Mouse (Mus musculus): Measurements from ENCODE around the gene Npas2. TPM values are rescaled to one million over a fixed set of nuclear protein-coding genes. Genes with fewer than 3 reads are reported as not detected.

The Npas2 gene
- polyA plus RNA-seq, 1 experiment from 2014 or later = 0.73 TPM

GRCm38 (mm10) chr1:39368267-39368841, 174.8 kb downstream of the Npas2 start:
- H3K27ac ChIP-seq = peak overlapping the region; percentile 92
- H3K27me3 ChIP-seq = no peaks in the 10 kb centered on the region
- peaks cover 24% of the 10 kb centered on the region for H3K4me1 ChIP-seq
- WGBS = under 1% methylated on average over 34 of the region's 34 CpGs
- H3K9me3 ChIP-seq = no peaks in the 10 kb centered on the region
- H3K4me2 ChIP-seq = peak overlapping the region; percentile 85
- peak overlapping the region; percentile 97 for H3K9ac ChIP-seq
- H3K36me3 ChIP-seq = peaks cover 43% of the 10 kb centered on the region
- ATAC-seq (ENCODE audit: insufficient number of reproducible peaks, insufficient read depth, low FRiP score, low TSS enrichment, low read depth) = peak; percentile 22; the same call in 1 of the 2 replicates
- H3K4me3 ChIP-seq = peak overlapping the region; percentile 91

GRCm38 (mm10) chr1:39370431-39370830, 176.9 kb downstream of the Npas2 start:
- H3K4me1 ChIP-seq = peaks cover 20% of the 10 kb centered on the region
- ATAC-seq (ENCODE audit: insufficient number of reproducible peaks, insufficient read depth, low FRiP score, low TSS enrichment, low read depth) = no peak
- 89% methylated on average over 6 of the region's 6 CpGs for WGBS
- peaks cover 54% of the 10 kb centered on the region for H3K36me3 ChIP-seq
- no peaks in the 10 kb centered on the region for H3K9me3 ChIP-seq
- 0 out of 2 replicates have a peak overlapping the region, but pooled peaks have one; percentile 91 for H3K4me3 ChIP-seq
- H3K4me2 ChIP-seq = no peak overlapping the region
- no peaks in the 10 kb centered on the region for H3K27me3 ChIP-seq
- no peak overlapping the region for H3K27ac ChIP-seq
- H3K9ac ChIP-seq = no peak overlapping the region

DNA sequence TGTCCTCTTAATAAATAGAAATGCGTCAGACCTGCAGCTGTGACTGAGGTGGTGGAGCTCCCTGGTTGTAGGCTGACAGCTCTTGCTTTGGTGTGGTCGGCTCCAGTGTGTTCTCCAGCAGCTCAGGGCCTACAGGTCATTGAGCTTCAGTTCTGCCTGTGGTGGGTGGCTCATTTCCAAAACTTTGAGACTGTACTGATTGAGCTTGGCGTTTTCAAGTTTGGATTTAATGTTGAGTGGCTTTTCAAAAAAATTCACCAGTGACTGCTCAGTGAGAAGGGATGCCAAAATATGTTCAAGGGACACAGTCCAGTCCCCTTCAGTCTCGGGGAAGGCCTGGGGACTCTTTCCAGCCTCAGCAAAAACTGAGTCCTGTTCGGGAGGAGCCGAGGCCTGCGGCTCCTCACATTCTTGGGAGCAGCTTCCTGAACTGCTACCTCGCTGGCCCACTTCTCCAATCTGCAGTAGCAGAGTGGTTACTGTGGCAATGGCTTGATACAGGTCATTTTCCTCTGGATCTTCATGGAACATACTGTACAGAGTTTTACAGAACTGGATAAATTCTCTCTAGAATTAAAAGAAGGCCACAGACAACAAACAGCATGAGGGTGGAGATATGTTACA, 178.8 kb downstream of the Npas2 start:
- 82% methylated on average over 8 of the region's 8 CpGs for WGBS
- ATAC-seq (ENCODE audit: insufficient number of reproducible peaks, insufficient read depth, low FRiP score, low TSS enrichment, low read depth) = no peak
- no peak overlapping the region for H3K27ac ChIP-seq
- no peaks in the 10 kb centered on the region for H3K27me3 ChIP-seq
- H3K4me2 ChIP-seq = no peak overlapping the region
- no peaks in the 10 kb centered on the region for H3K9me3 ChIP-seq
- no peak overlapping the region for H3K9ac ChIP-seq
- no peak overlapping the region for H3K4me3 ChIP-seq
- H3K4me1 ChIP-seq = peaks cover 10% of the 10 kb centered on the region
- H3K36me3 ChIP-seq = peaks cover 60% of the 10 kb centered on the region

DNA sequence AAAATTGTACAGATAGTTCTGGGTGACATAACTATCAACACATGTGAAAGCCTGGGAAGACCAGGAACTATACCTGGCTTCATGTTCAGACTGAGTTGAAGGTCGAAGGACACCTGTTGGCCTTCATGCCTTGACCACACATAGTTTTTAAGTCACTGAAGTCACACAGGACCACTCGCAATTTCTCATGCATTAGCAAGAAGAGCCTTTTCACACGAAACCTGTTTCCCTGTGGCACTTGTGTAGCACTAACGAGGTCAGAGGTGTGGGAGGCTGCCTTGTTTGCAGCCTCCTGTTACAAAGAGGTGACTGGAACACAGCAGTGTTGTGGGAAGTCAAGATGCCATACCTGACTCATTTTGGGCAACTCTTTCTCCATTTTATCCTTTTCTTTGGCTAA, 179.8 kb downstream of the Npas2 start:
- Histone ChIP-seq H3K4me1 (peaks cover 10% of the 10 kb centered on the region), H3K4me2 (no peak overlapping the region), H3K9me3 (no peaks in the 10 kb centered on the region), H3K9ac (no peak overlapping the region), H3K4me3 (no peak overlapping the region), H3K27me3 (no peaks in the 10 kb centered on the region), H3K27ac (no peak overlapping the region), H3K36me3 (peaks cover 60% of the 10 kb centered on the region)
- WGBS = 78% methylated on average over 4 of the region's 4 CpGs
- ATAC-seq (ENCODE audit: insufficient number of reproducible peaks, insufficient read depth, low FRiP score, low TSS enrichment, low read depth) = no peak

- Histone ChIP-seq H3K4me3 (no peak overlapping the region), H3K27ac (no peak overlapping the region), H3K27me3 (no peaks in the 10 kb centered on the region), H3K9ac (no peak overlapping the region), H3K4me1 (peaks cover 4% of the 10 kb centered on the region), H3K36me3 (peaks cover 58% of the 10 kb centered on the region), H3K4me2 (no peak overlapping the region), H3K9me3 (no peaks in the 10 kb centered on the region)
- 0 out of 2 replicates have a peak, but pooled peaks have one; percentile 20 for ATAC-seq (ENCODE audit: insufficient number of reproducible peaks, insufficient read depth, low FRiP score, low TSS enrichment, low read depth)
- 84% methylated on average over 5 of the region's 5 CpGs for WGBS
These were observed 180.8 kb downstream of the Npas2 start for GRCm38 (mm10) chr1:39374231-39374809.

- Histone ChIP-seq H3K27ac (no peak overlapping the region), H3K9ac (no peak overlapping the region), H3K4me3 (no peak overlapping the region), H3K9me3 (no peaks in the 10 kb centered on the region), H3K4me2 (no peak overlapping the region), H3K4me1 (no peaks in the 10 kb centered on the region), H3K27me3 (no peaks in the 10 kb centered on the region), H3K36me3 (peaks cover 40% of the 10 kb centered on the region)
- WGBS = 79% methylated on average over 7 of the region's 7 CpGs
- ATAC-seq (ENCODE audit: insufficient number of reproducible peaks, insufficient read depth, low FRiP score, low TSS enrichment, low read depth) = no peak
These were observed 182.6 kb downstream of the Npas2 start for GRCm38 (mm10) chr1:39376121-39376520.

DNA sequence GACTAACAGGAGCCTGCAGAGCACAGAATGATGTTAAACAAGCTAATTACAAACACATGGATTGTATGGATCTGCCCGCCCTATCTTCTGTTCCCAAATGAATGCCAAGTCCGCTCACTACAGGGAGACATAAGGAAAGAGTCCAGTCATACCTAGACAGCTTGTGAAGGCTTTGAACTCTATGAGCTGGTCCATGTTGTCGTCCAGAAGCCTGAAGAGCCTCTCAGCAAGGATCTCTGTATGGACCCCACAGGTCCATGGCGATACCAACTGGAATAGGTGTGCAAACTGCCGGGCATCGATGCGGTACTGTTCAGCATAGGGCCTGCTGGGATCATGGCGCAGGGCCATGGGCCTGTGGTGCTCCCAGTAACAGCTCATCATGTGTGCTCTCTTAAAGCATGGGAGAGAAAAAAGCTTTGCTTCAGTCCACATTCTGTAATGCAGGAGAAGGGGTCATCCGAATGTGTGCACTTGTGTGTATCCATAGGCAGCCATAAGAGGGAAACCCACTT, 183.3 kb downstream of the Npas2 start:
- no peaks in the 10 kb centered on the region for H3K9me3 ChIP-seq
- no peak overlapping the region for H3K4me3 ChIP-seq
- H3K27ac ChIP-seq = no peak overlapping the region
- no peak overlapping the region for H3K4me2 ChIP-seq
- no peak for ATAC-seq (ENCODE audit: insufficient number of reproducible peaks, insufficient read depth, low FRiP score, low TSS enrichment, low read depth)
- no peaks in the 10 kb centered on the region for H3K4me1 ChIP-seq
- H3K27me3 ChIP-seq = no peaks in the 10 kb centered on the region
- WGBS = 88% methylated on average over 9 of the region's 9 CpGs
- H3K36me3 ChIP-seq = peaks cover 33% of the 10 kb centered on the region
- H3K9ac ChIP-seq = no peak overlapping the region

GRCm38 (mm10) chr1:39378540-39378939, 185.0 kb downstream of the Npas2 start:
- Histone ChIP-seq H3K27ac (no peak overlapping the region), H3K9ac (no peak overlapping the region), H3K4me1 (no peaks in the 10 kb centered on the region), H3K4me3 (no peak overlapping the region), H3K9me3 (no peaks in the 10 kb centered on the region), H3K27me3 (no peaks in the 10 kb centered on the region), H3K4me2 (no peak overlapping the region), H3K36me3 (peaks cover 16% of the 10 kb centered on the region)
- ATAC-seq (ENCODE audit: insufficient number of reproducible peaks, insufficient read depth, low FRiP score, low TSS enrichment, low read depth) = no peak
- WGBS = 80% methylated on average over 1 of the region's 1 CpGs

DNA sequence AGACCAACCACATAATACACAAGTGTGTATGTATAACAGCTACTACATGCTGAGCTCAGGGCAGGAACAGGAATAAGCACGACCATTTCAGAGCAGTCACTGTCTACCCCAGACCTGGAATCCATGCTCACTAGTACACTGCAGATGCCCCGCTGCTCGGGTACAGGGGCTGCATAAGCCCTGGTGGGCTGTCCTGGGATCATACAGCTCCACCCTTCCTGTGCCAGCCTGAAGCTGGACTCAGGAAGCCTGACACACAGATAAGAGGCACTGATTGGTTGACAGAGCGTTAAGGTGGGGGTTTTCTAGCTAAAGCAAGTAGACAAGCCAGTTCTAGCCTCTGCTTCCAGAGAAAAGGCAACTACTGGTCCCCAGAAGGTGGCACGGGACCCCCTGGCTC, 185.5 kb downstream of the Npas2 start:
- Histone ChIP-seq H3K9ac (no peak overlapping the region), H3K4me3 (no peak overlapping the region), H3K36me3 (peaks cover 11% of the 10 kb centered on the region), H3K27me3 (no peaks in the 10 kb centered on the region), H3K9me3 (no peaks in the 10 kb centered on the region), H3K4me2 (no peak overlapping the region), H3K27ac (no peak overlapping the region), H3K4me1 (no peaks in the 10 kb centered on the region)
- WGBS = 64% methylated on average over 5 of the region's 5 CpGs
- no peak for ATAC-seq (ENCODE audit: insufficient number of reproducible peaks, insufficient read depth, low FRiP score, low TSS enrichment, low read depth)

DNA sequence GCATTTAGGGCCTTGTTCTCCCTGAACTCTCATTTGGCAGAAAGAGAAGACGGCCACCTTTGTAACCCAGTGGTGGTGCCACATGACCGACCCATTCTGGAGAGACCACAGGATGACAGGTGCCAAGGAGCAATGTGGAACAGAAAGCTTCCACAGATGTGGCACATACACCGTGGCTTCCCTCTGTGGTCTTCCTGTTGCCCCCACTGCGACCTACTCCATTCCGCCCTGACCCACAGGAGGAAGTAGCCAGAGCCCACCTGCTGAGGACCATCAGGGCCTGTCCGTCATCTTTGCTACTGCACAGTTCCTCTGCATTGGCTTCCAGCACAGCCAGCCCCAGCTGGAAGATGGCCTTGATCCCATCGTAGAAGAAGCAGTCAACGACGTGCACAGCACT, 187.5 kb downstream of the Npas2 start:
- WGBS = 87% methylated on average over 9 of the region's 9 CpGs
- Histone ChIP-seq H3K9me3 (no peaks in the 10 kb centered on the region), H3K4me1 (no peaks in the 10 kb centered on the region), H3K36me3 (peaks cover 6% of the 10 kb centered on the region), H3K4me3 (no peak overlapping the region), H3K4me2 (no peak overlapping the region), H3K27me3 (no peaks in the 10 kb centered on the region), H3K9ac (no peak overlapping the region), H3K27ac (no peak overlapping the region)
- ATAC-seq (ENCODE audit: insufficient number of reproducible peaks, insufficient read depth, low FRiP score, low TSS enrichment, low read depth) = no peak

DNA sequence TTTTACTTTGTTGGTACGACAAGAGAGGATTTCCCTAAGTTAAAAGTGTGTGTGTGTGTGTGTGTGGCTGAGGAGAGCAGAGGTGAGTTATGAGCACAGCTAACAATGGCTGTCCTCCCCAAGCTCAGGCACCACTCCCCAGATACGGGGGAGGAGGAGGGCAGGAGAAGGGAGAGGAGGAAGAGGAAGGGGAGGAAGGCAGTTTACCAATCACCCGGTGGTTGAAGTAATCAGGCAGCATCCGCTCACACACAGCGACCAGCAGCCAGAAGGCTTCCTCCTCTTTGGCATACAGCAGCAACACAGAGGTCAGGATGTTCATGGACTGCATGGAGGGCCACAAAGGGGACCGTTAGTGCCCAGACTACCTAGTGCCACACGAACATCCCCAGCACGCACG, 191.4 kb downstream of the Npas2 start:
- no peak overlapping the region for H3K9ac ChIP-seq
- WGBS = 77% methylated on average over 9 of the region's 9 CpGs
- H3K36me3 ChIP-seq = no peaks in the 10 kb centered on the region
- no peak overlapping the region for H3K4me3 ChIP-seq
- ATAC-seq (ENCODE audit: insufficient number of reproducible peaks, insufficient read depth, low FRiP score, low TSS enrichment, low read depth) = no peak
- H3K27me3 ChIP-seq = no peaks in the 10 kb centered on the region
- no peak overlapping the region for H3K4me2 ChIP-seq
- H3K4me1 ChIP-seq = no peaks in the 10 kb centered on the region
- no peak overlapping the region for H3K27ac ChIP-seq
- H3K9me3 ChIP-seq = no peaks in the 10 kb centered on the region

GRCm38 (mm10) chr1:39386456-39386855, 192.9 kb downstream of the Npas2 start:
- Histone ChIP-seq H3K9me3 (no peaks in the 10 kb centered on the region), H3K27me3 (0 out of 2 replicates have a peak, but pooled peaks cover 4% of the 10 kb centered on the region), H3K4me3 (no peak overlapping the region), H3K36me3 (no peaks in the 10 kb centered on the region), H3K4me2 (no peak overlapping the region), H3K27ac (no peak overlapping the region), H3K4me1 (no peaks in the 10 kb centered on the region), H3K9ac (no peak overlapping the region)
- 87% methylated on average over 3 of the region's 3 CpGs for WGBS
- ATAC-seq (ENCODE audit: insufficient number of reproducible peaks, insufficient read depth, low FRiP score, low TSS enrichment, low read depth) = no peak
